Mouse (Mus musculus): ENCODE measurements around the gene Zfp790. TPM values are rescaled to one million over a fixed set of nuclear protein-coding genes. Genes with fewer than 3 reads are reported as not detected.

The Zfp790 gene
- polyA plus RNA-seq (2017; shearing (Covaris generic)) = 17.6 TPM

DNA sequence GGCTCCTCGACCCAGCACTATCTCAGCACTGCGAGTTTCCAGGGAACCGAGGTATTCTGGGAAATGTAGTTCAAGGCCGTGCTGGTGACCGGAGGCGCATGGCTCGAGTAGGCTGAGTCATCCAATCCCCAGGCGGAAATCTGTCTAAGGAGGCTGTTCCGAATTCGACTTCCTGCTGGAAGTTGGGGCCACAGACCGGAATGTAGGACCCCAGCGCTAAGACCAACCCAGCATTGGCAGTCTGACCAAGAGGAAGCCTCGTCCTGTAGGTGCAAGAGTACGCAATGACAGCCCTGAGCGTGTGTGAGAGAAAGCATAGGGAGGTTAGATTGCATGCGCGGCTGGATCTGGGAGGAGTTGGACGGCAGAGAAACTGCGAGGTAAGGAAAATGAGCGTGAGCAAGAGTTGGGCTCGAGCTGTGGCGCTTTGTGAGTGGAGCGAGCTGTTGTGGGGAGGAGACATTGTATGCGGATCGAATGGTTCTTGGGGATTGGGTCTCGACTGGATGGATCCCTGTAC is at the start of gene Zfp790:
TSS of gene Zfp790 (plus strand) at position 205 of the 520 bp plus-strand sequence.

DNA sequence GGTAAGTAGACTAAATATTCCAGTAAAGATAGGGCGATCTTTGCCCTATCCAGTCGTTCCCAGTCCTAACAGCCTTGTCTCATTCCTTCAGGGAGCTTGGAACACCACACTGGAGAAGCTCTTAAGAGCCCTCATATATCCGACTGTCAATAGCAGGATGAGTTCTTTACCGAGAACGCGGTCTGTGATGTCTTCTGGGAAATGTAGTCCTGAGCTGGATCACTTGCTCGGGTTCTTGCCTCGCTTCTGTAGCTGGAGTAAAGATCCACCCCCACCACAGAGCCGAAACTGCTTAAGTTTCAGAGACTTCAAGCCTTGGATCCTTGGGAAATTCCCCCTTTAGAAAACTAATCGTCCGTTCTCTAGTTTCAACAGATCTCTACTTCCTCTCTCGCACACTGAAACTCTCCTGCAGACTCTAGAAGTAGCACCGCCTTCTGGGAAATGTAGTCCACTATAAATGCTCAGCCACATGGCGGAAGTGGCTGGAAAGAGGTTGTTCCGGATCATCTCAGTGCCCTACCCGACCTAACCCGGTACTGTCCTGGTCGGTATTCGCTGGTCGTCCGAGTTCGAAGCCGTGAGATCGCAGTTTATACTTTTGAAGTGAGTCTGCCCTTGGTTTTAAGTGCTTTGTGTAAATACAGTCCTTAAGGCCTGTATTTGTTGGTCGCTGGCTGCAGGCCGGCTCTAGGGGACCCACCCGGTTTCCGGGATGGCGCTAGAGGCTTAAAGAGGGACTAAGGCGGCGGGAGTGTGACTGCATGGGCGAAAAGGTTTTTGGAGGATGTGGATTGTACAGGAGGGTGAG is 47.6 kb upstream of the Zfp790 start, which contains the start of gene Zfp84:
TSS of gene Zfp84 (plus strand) at position 463 of the 811 bp plus-strand sequence.

DNA sequence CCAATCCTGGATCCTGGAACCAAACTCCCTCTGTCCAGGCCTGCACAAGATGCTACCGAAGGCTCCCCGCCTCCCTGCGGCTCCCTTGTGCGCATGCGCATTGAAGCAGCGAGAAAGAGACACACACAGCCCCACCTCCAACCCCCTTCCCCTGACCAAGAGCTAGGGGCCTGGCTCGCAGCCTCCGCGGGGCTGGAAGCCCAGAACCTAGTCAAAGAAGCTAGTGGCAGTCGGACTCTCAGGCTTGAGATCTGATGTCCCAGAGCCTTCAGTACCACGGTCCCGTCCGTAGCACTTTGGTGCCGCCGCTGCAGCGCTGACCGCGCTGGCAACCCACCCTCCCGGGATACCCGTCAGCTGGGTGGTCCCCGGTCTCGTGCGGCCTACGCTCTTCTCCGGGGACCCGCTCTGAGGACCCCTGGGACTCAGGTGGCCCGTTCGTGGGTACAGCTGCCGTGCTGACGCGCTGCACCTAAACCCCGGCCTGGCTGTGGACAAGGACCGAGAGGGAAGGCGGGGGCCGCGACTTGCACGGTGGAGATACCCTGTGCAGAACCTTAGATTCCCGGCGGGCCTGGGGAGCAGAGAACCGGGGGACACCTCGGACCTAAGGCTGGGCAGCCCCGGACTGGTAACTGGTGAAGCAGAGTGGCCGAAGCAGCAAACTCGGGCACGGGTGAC is 31.9 kb upstream of the Zfp790 start, which contains the start of gene Zfp30:
TSS of gene Zfp30 (plus strand) at position 128 of the 681 bp plus-strand sequence.

DNA sequence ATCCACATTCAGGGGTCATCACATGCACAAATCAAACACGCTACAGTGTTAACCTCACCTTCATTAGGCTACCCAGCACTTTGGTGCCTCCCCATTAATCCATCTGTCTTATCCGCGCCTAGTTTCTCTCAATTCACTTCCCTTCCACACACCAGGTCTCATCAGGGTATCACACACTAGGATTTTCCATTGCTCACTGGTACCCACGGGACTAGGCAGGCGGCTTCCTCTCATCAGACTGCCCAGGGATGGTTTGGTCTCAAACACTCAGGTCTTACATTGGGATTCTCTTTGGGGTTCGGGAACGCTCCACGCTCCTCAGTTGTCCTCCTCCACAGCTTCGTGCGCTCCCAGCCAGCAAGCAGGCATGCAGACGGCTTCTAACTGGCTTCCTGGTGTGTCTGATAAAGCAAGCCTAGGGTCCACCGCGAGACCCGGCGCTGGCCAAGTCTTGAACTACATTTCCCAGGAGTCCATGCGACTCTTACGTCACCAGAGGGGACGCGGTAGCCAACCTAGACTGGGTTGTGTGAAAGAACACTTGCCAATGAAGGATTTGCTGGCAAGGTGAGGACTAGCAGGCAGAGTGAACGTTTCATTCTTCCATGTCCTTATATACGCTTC is 37.4 kb downstream of the Zfp790 start, which contains the start of gene Zfp940:
TSS of gene Zfp940 (minus strand) at position 451 of the 624 bp plus-strand sequence.

DNA sequence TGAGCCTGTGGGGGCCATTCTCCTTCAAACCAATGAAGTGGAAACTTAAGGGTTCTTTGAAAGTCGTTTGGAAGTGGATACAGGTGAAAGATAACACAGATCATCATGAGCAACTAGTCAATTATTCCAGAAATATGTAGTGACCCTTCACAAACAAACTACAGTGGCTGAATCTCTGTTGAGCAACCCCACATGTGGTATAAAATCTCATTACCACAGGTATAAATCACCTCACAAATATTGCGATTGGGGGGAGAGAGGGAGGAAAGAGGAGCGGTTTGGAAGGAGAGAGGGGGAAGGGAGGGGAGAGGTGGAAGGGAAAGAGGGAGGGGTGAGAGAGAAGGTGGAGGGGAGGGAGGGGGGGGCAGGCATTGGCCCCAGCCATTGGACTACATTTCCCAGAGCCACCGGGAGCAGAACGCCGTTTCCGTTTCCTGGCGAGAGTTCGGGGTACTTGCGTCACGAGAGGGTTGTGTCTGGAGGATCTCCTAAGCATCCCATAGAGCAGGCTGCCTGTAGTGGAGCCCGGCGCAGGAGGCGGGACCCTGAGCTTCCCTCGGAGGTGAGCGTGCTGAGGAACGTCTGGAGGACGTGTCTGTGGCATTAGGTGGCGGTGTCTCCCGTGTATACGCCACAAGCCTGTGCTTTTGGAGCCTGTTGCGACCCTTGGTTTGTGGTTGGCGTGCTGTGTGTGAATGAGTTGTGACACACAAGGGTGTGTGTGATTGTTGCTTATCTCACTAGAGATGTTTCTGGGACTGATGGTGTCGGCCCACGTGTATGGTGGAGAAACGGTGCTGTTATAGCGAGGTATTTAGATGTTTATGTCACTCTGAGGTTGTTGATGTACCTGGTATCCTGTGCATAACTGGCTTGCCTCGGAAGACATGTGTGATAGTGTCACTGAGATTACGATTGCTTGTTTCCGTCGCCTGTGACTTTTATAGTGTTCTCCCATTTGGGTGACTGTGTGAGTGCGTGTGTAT is 43.9 kb downstream of the Zfp790 start, which contains the start of gene Zfp420:
TSS of gene Zfp420 (plus strand) at position 448 of the 986 bp plus-strand sequence.

Other genes starting within 250 kb of the Zfp790 start
- not detected for gene Catsperg2, start 89.1 kb upstream of the Zfp790 start, polyA plus RNA-seq (2017; shearing (Covaris generic))
- 19.3 TPM for gene Zfp84, start 47.6 kb upstream of the Zfp790 start, polyA plus RNA-seq (2017; shearing (Covaris generic))
- gene Zfp30, start 32.1 kb upstream of the Zfp790 start, polyA plus RNA-seq (2017; shearing (Covaris generic)) = 0.35 TPM
- 6.2 TPM for gene Zfp940, start 37.6 kb downstream of the Zfp790 start, polyA plus RNA-seq (2017; shearing (Covaris generic))
- gene Zfp420, start 43.9 kb downstream of the Zfp790 start, polyA plus RNA-seq (2017; shearing (Covaris generic)) = 12.4 TPM
- 5.1 TPM for gene Zfp27, start 90.5 kb downstream of the Zfp790 start, polyA plus RNA-seq (2017; shearing (Covaris generic))
- gene Zfp383, start 92.1 kb downstream of the Zfp790 start, polyA plus RNA-seq (2017; shearing (Covaris generic)) = 0.68 TPM
- 8.7 TPM for gene Zfp74, start 138.0 kb downstream of the Zfp790 start, polyA plus RNA-seq (2017; shearing (Covaris generic))
- 7.8 TPM for gene Zfp568, start 167.8 kb downstream of the Zfp790 start, polyA plus RNA-seq (2017; shearing (Covaris generic))
- 6.7 TPM for gene Zfp14, start 235.3 kb downstream of the Zfp790 start, polyA plus RNA-seq (2017; shearing (Covaris generic))

All from CD4-positive, CD25-positive, alpha-beta regulatory T cell (primary cell).